Mouse (Mus musculus): ENCODE measurements at regions not wholly inside any gene's neighbourhood (a gene's known extent, or its start where the extent isn't known, plus 50 kb on each side); places are given as distances from the start of the nearest gene placed in this dataset.

DNA sequence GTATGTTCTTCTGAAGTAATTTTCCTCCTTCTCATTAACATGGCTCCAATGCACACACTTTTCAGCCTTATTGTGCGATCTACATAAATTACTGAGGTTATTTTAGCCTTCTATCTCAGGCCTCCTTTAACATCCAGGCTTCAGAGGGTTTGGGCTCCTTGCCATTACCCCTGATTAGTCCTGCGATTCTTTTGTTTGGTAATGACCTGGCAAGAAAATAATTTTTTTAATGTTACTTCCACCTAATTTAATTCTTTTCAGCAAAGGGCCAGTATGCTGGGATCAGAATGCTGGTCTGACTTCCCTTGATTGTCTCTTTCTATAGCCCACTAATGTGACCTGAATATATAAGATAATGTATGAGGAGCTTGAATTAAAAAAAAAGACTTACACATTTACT lies 739.4 kb downstream of the Tbl1xr1 start:
- ATAC-seq (ENCODE audit: low FRiP score) (no peak), DNase-seq (ENCODE audit: low spot score) (peak; percentile 16)
- H3K4me1 ChIP-seq (ENCODE audit: insufficient read depth, low read length), result no peaks in the 10 kb centered on the region
- no peak overlapping the region for H3K9ac ChIP-seq (replicated peaks; ENCODE audit: low read length, poor library complexity, severe bottlenecking)
- no peak overlapping the region for H3K4me3 ChIP-seq (ENCODE audit: low read depth, low read length)
- no peak for TF ChIP-seq CTCF (IDR thresholded peaks at IDR 0.05)
- WGBS, result 77% methylated on average over 2 of the region's 2 CpGs
- no peak overlapping the region for H3K4me2 ChIP-seq (ENCODE audit: low read depth, low read length, poor library complexity, severe bottlenecking)
- no peaks in the 10 kb centered on the region for H3K36me3 ChIP-seq (ENCODE audit: insufficient read depth, low read length)
- H3K27ac ChIP-seq (ENCODE audit: low read depth, low read length), result no peak overlapping the region
- no peaks in the 10 kb centered on the region for H3K27me3 ChIP-seq (ENCODE audit: insufficient read depth, low read length)
- H3K9me3 ChIP-seq (ENCODE audit: low read length), result no peaks in the 10 kb centered on the region

DNA sequence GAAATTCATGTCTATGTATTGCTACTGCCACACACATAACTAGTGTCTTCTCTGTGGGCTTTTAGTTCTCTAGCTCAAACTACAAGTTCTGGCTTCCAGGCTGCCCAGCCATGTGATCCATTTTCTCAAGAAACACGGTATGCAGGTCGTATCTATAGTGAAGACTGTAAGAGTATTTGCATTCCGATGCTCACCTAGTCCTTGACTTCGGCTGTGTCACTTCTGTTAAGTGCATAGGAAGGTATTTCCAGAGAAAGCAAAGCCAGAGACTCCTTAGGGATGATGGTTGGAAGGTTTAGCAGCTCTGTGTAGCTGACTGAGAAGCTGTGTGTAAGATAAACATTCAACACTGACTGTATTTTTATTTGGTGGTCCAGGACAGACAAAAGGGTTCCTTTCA lies 750.0 kb downstream of the Tbl1xr1 start:
- WGBS, result 87% methylated on average over 4 of the region's 4 CpGs
- H3K4me1 ChIP-seq (ENCODE audit: insufficient read depth, low read length), result no peaks in the 10 kb centered on the region
- no peaks in the 10 kb centered on the region for H3K9me3 ChIP-seq (ENCODE audit: low read length)
- no peaks in the 10 kb centered on the region for H3K36me3 ChIP-seq (ENCODE audit: insufficient read depth, low read length)
- H3K4me3 ChIP-seq (ENCODE audit: low read depth, low read length), result no peak overlapping the region
- TF ChIP-seq CTCF (IDR thresholded peaks at IDR 0.05), result no peak
- no peak for DNase-seq (ENCODE audit: low spot score)
- H3K4me2 ChIP-seq (ENCODE audit: low read depth, low read length, poor library complexity, severe bottlenecking), result no peak overlapping the region
- H3K27ac ChIP-seq (ENCODE audit: low read depth, low read length), result no peak overlapping the region
- no peak for ATAC-seq (ENCODE audit: low FRiP score)
- no peaks in the 10 kb centered on the region for H3K27me3 ChIP-seq (ENCODE audit: insufficient read depth, low read length)
- no peak overlapping the region for H3K9ac ChIP-seq (replicated peaks; ENCODE audit: low read length, poor library complexity, severe bottlenecking)

DNA sequence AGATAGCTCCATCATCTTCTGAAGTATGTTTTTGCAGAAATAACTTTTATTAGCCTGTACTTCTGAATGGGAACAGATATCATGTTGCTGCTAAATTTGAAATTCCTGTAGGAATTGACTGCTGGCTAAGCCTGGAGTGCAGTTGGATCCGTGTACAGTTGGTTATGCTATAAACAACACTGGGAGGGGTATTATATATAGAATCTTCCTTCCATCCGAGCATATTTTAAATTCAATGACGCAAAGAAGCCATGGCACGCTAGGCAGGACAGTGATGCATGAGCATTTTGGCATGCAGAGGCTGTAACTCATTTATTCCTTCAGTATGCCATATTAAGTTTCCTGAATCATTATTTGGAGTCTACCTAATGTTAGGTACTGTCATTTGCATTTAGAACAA lies 762.5 kb downstream of the Tbl1xr1 start:
- no peaks in the 10 kb centered on the region for H3K36me3 ChIP-seq (ENCODE audit: insufficient read depth, low read length)
- H3K4me3 ChIP-seq (ENCODE audit: low read depth, low read length), result no peak overlapping the region
- ATAC-seq (ENCODE audit: low FRiP score) (no peak), DNase-seq (ENCODE audit: low spot score) (no peak)
- no peaks in the 10 kb centered on the region for H3K27me3 ChIP-seq (ENCODE audit: insufficient read depth, low read length)
- WGBS, result 80% methylated on average over 4 of the region's 4 CpGs
- no peak overlapping the region for H3K9ac ChIP-seq (replicated peaks; ENCODE audit: low read length, poor library complexity, severe bottlenecking)
- H3K4me2 ChIP-seq (ENCODE audit: low read depth, low read length, poor library complexity, severe bottlenecking), result no peak overlapping the region
- no peak for TF ChIP-seq CTCF (IDR thresholded peaks at IDR 0.05)
- no peak overlapping the region for H3K27ac ChIP-seq (ENCODE audit: low read depth, low read length)
- H3K9me3 ChIP-seq (ENCODE audit: low read length), result no peaks in the 10 kb centered on the region
- H3K4me1 ChIP-seq (ENCODE audit: insufficient read depth, low read length), result no peaks in the 10 kb centered on the region

DNA sequence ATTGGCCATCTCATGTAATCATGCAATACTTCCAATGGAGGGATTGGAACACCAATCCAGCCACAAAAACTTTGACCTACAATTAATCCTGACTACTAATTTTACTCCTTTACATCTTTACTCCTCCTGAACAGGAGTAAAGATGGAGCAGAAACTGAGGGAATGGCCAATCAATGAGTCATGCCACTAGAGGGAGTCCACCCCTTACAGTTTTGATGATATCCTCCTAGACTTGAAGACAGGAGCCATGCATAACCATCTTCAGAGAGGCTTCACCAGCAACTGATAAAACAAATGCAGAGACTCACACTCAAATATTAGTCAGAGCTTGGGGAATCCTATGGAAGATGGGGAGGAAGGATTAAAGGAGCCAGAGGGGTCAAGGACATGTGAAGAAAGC lies 774.0 kb downstream of the Tbl1xr1 start:
- no peak for ATAC-seq (ENCODE audit: low FRiP score)
- no peak overlapping the region for H3K9ac ChIP-seq (replicated peaks; ENCODE audit: low read length, poor library complexity, severe bottlenecking)
- H3K36me3 ChIP-seq (ENCODE audit: insufficient read depth, low read length), result no peaks in the 10 kb centered on the region
- no peak for TF ChIP-seq CTCF (IDR thresholded peaks at IDR 0.05)
- H3K4me1 ChIP-seq (ENCODE audit: insufficient read depth, low read length), result no peaks in the 10 kb centered on the region
- H3K9me3 ChIP-seq (ENCODE audit: low read length), result no peaks in the 10 kb centered on the region
- H3K27ac ChIP-seq (ENCODE audit: low read depth, low read length), result no peak overlapping the region
- no peaks in the 10 kb centered on the region for H3K27me3 ChIP-seq (ENCODE audit: insufficient read depth, low read length)
- no peak for DNase-seq (ENCODE audit: low spot score)
- H3K4me2 ChIP-seq (ENCODE audit: low read depth, low read length, poor library complexity, severe bottlenecking), result no peak overlapping the region
- H3K4me3 ChIP-seq (ENCODE audit: low read depth, low read length), result no peak overlapping the region

DNA sequence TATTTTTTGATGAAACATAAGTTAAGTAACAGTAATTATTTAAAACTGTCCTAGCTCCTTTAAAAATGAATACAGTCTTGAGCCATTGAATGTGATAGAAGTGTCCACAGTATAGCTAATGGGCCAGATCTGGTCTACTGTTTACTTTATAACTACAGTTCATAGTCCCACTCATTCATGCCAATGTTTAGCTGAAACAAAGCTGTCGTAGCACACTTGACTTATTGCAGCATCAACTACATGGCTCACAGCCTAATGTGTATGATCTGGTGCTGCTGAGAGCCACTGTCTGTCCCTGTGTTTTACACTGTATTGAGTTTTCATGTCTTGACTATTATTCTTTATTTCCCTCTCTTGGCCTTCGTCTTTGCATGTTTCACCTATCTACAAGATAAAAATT lies 787.1 kb downstream of the Tbl1xr1 start:
- 95% methylated on average over 2 of the region's 2 CpGs for WGBS
- no peak for TF ChIP-seq CTCF (IDR thresholded peaks at IDR 0.05)

DNA sequence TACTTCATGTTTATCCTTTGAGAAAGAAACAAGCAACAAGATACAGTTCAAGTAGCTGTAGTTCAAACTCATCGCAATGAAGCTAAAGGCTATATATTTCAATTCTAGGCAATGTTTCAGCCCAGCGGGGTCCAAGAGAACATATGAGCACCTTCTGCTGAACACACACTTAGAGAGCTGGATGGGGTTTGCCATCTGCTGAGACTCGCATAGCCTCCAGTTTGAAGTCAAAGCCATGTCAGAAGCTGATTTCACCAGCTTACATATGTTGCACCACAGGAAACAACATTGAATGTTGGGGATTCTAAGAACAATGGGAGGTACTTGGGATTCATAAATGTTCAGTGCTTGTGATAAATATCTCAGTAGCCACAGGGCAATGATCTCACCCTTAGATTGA lies 801.4 kb downstream of the Tbl1xr1 start:
- TF ChIP-seq CTCF (IDR thresholded peaks at IDR 0.05), result no peak
- Histone ChIP-seq H3K4me1 (ENCODE audit: insufficient read depth, low read length) (no peaks in the 10 kb centered on the region), H3K36me3 (ENCODE audit: insufficient read depth, low read length) (no peaks in the 10 kb centered on the region), H3K27ac (ENCODE audit: low read depth, low read length) (no peak overlapping the region), H3K4me2 (ENCODE audit: low read depth, low read length, poor library complexity, severe bottlenecking) (no peak overlapping the region), H3K4me3 (ENCODE audit: low read depth, low read length) (no peak overlapping the region), H3K27me3 (ENCODE audit: insufficient read depth, low read length) (no peaks in the 10 kb centered on the region), H3K9me3 (ENCODE audit: low read length) (no peaks in the 10 kb centered on the region), H3K9ac (replicated peaks; ENCODE audit: low read length, poor library complexity, severe bottlenecking) (no peak overlapping the region)
- no peak for ATAC-seq (ENCODE audit: low FRiP score)
- 93% methylated on average over 3 of the region's 3 CpGs for WGBS
- peak; percentile 26 for DNase-seq (ENCODE audit: low spot score)

More for the DNA sequence above, 787.1 kb downstream of the Tbl1xr1 start:
- DNase-seq (ENCODE audit: low spot score) (no peak), ATAC-seq (ENCODE audit: low FRiP score) (no peak)
- H3K9me3 ChIP-seq (ENCODE audit: low read length), result no peaks in the 10 kb centered on the region
- no peak overlapping the region for H3K4me2 ChIP-seq (ENCODE audit: low read depth, low read length, poor library complexity, severe bottlenecking)
- H3K27ac ChIP-seq (ENCODE audit: low read depth, low read length), result no peak overlapping the region
- H3K4me3 ChIP-seq (ENCODE audit: low read depth, low read length), result no peak overlapping the region
- H3K27me3 ChIP-seq (ENCODE audit: insufficient read depth, low read length), result no peaks in the 10 kb centered on the region
- H3K9ac ChIP-seq (replicated peaks; ENCODE audit: low read length, poor library complexity, severe bottlenecking), result no peak overlapping the region
- H3K4me1 ChIP-seq (ENCODE audit: insufficient read depth, low read length), result no peaks in the 10 kb centered on the region
- no peaks in the 10 kb centered on the region for H3K36me3 ChIP-seq (ENCODE audit: insufficient read depth, low read length)

DNA sequence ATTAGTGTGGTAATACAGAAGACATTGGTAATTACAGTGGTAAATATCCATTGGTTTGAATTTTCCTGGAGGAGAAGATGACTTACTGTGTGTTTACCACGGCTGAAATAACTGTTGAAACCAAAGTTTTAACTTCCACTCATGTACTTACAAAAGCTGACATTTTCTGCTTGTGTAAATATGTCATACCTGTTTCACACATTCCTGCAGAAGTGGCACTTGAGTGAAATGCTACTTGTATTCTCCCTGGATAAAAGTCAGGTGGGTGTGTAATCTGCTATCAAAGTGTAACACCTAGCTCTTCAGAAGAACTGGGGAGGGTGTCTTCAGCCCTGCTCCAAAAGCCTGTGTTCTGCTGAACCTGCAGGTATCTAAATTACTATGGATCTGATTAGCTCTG lies 816.3 kb downstream of the Tbl1xr1 start:
- no peak for TF ChIP-seq CTCF (IDR thresholded peaks at IDR 0.05)

More for the DNA sequence above, 816.3 kb downstream of the Tbl1xr1 start:
- DNase-seq (ENCODE audit: low spot score) (no peak), ATAC-seq (ENCODE audit: low FRiP score) (no peak)
- Histone ChIP-seq H3K4me1 (ENCODE audit: insufficient read depth, low read length) (no peaks in the 10 kb centered on the region), H3K9me3 (ENCODE audit: low read length) (no peaks in the 10 kb centered on the region), H3K27ac (ENCODE audit: low read depth, low read length) (no peak overlapping the region), H3K36me3 (ENCODE audit: insufficient read depth, low read length) (no peaks in the 10 kb centered on the region), H3K27me3 (ENCODE audit: insufficient read depth, low read length) (no peaks in the 10 kb centered on the region), H3K9ac (replicated peaks; ENCODE audit: low read length, poor library complexity, severe bottlenecking) (no peak overlapping the region), H3K4me2 (ENCODE audit: low read depth, low read length, poor library complexity, severe bottlenecking) (no peak overlapping the region), H3K4me3 (ENCODE audit: low read depth, low read length) (no peak overlapping the region)
- 55% methylated on average over 1 of the region's 1 CpGs for WGBS

All from midbrain, postnatal 0 days (tissue).